Mouse (Mus musculus) hindbrain, embryonic 11.5 days (tissue): Measurements from ENCODE around the gene Lhx4. TPM values are rescaled to one million over a fixed set of nuclear protein-coding genes. Genes with fewer than 3 reads are reported as not detected.

ENCODE experiments used
- ATAC-seq: fragments of 200-750 bp; cut with Nextera tagmentation; 2 replicates; pipeline ENCODE4 v1.8.0; 2017; ENCODE audit warnings: mild to moderate bottlenecking, moderate TSS enrichment, moderate library complexity; ENCODE audit not compliant: low FRiP score
- DNase-seq: peaks from one replicate; pipeline ENCODE4 v3.0.0-alpha.2; 2015; ENCODE audit warnings: low spot score
- H3K27ac ChIP-seq: fragments of 300-500 bp; sonication (generic); 2 replicates; pipeline ENCODE4 v1.5.1; 2014; ENCODE audit warnings: mild to moderate bottlenecking, low read depth, low read length
- H3K27me3 ChIP-seq: fragments of 300-500 bp; sonication (generic); 2 replicates; pipeline ENCODE4 v1.6.1; 2014; ENCODE audit warnings: mild to moderate bottlenecking, low read length, moderate library complexity, mixed read lengths; ENCODE audit not compliant: control insufficient read depth, insufficient read depth
- H3K36me3 ChIP-seq: fragments of 300-500 bp; sonication (generic); 2 replicates; pipeline ENCODE4 v1.6.1; 2014; ENCODE audit warnings: mild to moderate bottlenecking, low read length, moderate library complexity, mixed read lengths; ENCODE audit not compliant: control insufficient read depth, insufficient read depth
- H3K4me1 ChIP-seq: fragments of 300-500 bp; sonication (generic); replicated peaks from 2 replicates; pipeline ENCODE4 v1.6.1; 2014; ENCODE audit warnings: low read length, mixed read lengths; ENCODE audit not compliant: control insufficient read depth, insufficient read depth
- H3K4me2 ChIP-seq: fragments of 300-500 bp; sonication (generic); replicated peaks from 2 replicates; pipeline ENCODE4 v1.6.1; 2014; ENCODE audit warnings: mild to moderate bottlenecking, low read depth, low read length
- H3K4me3 ChIP-seq: fragments of 300-500 bp; sonication (generic); 2 replicates; pipeline ENCODE4 v1.5.1; 2014; ENCODE audit warnings: low read depth, low read length
- H3K9ac ChIP-seq: fragments of 300-500 bp; sonication (generic); 2 replicates; pipeline ENCODE4 v1.6.1; 2014; ENCODE audit warnings: low read depth, low read length
- H3K9me3 ChIP-seq: fragments of 300-500 bp; sonication (generic); 2 replicates; pipeline ENCODE4 v1.6.1; 2016; ENCODE audit warnings: low read length; ENCODE audit not compliant: control insufficient read depth
- WGBS: fragments of 180-500 bp; shearing (Covaris S2); extraction: QIAGEN DNeasy Blood & Tissue Kit; methylation state at CpG from one replicate; pipeline ENCODE4 v1.1.7; 2014; 5-methylcytosine and 5-hydroxymethylcytosine counted together
- polyA plus RNA-seq: library from polyadenylated mRNA; unstranded; fragments of >200 nt; fragmentation: Nextera tagmentation; extraction: Ambion mirVana; gene quantifications from 2 replicates; pipeline ENCODE4 v1.2.1, GENCODE M21; 2014

The Lhx4 gene
- polyA plus RNA-seq, 1 experiment from 2014 or later, result 7.9 TPM

DNA sequence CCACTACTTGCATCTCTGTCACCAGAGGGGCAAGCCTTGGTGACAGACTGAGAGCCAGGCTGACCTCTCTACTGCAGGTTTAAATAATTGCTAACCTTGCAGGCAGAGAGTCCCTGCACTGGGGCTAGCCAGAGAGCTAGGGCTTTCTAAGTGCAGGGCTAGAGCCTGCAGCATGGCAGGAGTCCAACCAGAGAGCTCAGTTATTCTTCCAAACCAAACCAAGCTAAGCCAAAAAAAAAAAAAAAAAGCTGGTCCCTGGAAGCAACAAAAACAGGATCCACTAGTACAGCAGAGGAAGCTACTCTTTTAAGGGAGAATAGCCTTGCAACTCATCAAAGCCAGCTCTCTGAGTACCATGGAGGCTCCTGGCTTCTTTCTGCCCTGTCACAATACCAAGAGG, 50.6 kb downstream of the Lhx4 start:
- H3K4me3 ChIP-seq, result no peak overlapping the region
- no peaks in the 10 kb centered on the region for H3K4me1 ChIP-seq
- no peak overlapping the region for H3K27ac ChIP-seq
- no peak for DNase-seq
- no peak for ATAC-seq
- no peaks in the 10 kb centered on the region for H3K27me3 ChIP-seq
- H3K4me2 ChIP-seq, result no peak overlapping the region
- no peak overlapping the region for H3K9ac ChIP-seq
- no peaks in the 10 kb centered on the region for H3K36me3 ChIP-seq
- H3K9me3 ChIP-seq, result no peaks in the 10 kb centered on the region

DNA sequence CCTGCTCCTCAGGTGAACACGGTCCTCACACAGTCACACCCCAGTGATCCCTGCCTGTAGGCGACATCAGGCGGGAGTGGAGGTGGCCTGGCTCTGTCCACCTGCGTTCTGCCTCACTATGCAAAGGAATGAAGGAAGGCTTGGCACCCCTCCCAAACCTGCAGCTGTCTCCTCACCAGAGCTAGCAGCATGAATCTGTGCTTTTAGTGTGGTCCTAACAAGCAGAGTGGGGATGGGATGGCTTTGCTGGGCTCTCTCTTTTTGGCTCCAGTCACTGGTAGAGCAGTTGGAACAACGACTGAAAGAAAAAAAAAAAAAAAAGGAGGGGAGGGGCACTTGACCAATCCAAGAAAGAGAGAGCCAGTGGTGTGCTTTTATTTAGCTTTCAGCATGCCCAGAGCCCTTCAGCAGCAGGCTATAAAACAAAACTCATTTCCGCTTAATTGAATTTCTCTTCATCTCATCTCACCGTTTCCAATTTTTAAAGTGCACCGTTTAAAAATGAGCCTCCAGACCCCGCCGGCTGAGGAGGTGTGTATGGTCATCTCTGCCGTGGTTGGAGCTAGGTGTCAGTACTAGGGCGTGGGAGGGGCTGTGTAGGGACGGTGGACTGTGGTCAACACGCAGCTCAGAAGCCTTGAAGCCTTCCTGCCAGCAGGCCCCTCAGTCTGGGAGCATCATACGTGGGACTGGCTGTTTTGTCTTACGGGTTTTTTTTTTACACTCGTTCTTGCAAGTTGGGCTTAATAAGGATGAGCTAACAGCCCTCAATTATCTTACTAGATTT, 52.9 kb downstream of the Lhx4 start:
- Histone ChIP-seq H3K4me2 (no peak overlapping the region), H3K9me3 (no peaks in the 10 kb centered on the region), H3K4me3 (no peak overlapping the region), H3K4me1 (no peaks in the 10 kb centered on the region), H3K27ac (no peak overlapping the region), H3K36me3 (no peaks in the 10 kb centered on the region), H3K9ac (no peak overlapping the region), H3K27me3 (no peaks in the 10 kb centered on the region)
- DNase-seq (no peak), ATAC-seq (no peak)
- WGBS, result 70% methylated on average over 17 of the region's 17 CpGs

DNA sequence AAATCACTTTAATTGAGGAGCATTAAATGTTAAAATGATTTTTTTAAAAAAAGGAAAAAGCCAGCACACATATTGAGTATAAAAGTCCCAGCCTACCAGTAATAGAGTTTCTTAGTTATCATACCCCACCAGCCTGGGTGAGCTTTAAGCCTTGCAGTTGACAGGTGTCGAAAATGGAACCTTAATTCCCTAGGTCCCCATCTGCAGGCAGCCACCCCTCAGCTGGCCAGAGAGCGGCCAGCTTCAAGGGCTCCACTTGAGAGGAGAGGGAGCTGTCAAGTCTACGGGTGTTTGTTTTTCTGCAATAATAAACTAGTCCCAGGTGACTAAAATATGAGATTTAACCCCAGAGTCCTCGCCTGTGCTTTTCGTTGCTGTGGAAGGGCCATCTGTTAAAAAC, 58.0 kb downstream of the Lhx4 start:
- H3K36me3 ChIP-seq, result no peaks in the 10 kb centered on the region
- H3K4me1 ChIP-seq, result no peaks in the 10 kb centered on the region
- H3K27ac ChIP-seq, result no peak overlapping the region
- 57% methylated on average over 5 of the region's 5 CpGs for WGBS
- DNase-seq (no peak), ATAC-seq (no peak)
- no peak overlapping the region for H3K4me3 ChIP-seq
- H3K27me3 ChIP-seq, result no peaks in the 10 kb centered on the region
- no peaks in the 10 kb centered on the region for H3K9me3 ChIP-seq
- H3K4me2 ChIP-seq, result no peak overlapping the region
- no peak overlapping the region for H3K9ac ChIP-seq

DNA sequence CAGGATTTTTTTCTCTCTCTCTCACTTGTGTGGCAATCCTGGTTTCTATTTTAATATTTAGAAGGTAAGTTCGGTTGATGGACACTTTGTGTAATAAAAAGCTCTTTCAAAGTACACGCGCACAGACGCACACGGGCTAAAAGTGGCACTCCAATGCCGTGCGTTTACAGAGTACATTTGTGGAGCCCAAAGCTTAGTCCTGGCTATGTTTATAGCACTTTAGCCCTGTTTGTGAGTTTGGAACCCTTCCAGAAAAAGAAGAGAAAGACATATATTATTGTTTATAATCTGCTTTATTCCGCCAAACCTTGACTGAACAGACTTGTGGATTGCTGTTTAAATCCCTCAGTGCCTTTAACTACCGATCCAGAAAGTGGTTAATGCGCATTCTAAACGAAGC, 58.5 kb downstream of the Lhx4 start:
- Histone ChIP-seq H3K4me3 (no peak overlapping the region), H3K36me3 (no peaks in the 10 kb centered on the region), H3K9me3 (no peaks in the 10 kb centered on the region), H3K4me1 (no peaks in the 10 kb centered on the region), H3K27ac (no peak overlapping the region), H3K27me3 (no peaks in the 10 kb centered on the region), H3K9ac (no peak overlapping the region), H3K4me2 (no peak overlapping the region)
- WGBS, result 87% methylated on average over 11 of the region's 11 CpGs
- DNase-seq, result no peak
- ATAC-seq, result no peak

DNA sequence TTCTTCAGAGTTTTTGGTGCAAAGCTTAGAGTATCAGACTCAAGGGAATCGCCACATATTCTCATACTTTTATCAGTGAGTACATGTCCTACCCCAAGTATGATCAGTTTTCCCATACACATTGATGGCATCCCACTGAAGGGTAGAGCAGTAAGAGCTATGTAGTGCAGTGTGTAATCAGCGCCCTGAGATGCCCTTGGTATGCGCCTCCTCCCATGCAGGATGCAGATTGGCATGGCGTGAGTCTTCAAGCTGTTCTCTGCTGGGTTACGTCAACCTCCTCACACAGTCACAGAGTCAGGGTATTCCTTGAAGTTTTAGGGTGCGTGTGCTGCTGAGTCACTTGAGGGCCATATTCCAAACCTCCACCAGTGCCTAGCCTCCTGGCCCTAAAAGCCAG, 59.3 kb downstream of the Lhx4 start:
- no peak overlapping the region for H3K27ac ChIP-seq

DNA sequence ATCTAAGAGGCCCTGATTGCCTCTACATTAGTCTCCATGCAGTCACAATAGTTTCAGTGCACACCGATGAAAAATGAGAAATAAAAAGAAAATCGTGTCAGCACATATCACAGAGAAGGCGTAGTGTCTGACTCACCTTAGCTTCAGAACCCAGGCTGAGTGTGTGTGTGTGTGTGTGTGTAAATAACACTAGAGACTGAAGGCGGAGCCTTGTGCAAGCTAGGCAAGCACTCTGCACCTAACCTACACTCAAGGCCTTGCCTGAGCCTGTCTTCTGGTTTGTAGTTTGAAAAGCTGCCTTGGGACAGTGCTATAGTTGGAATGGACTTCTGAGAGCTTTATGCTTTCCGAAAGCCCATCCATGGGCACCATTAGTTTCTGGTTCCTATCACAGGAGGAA, 61.9 kb downstream of the Lhx4 start:
- ATAC-seq, result no peak
- no peak for DNase-seq
- 82% methylated on average over 5 of the region's 5 CpGs for WGBS
- no peak overlapping the region for H3K4me3 ChIP-seq
- no peak overlapping the region for H3K9ac ChIP-seq
- no peaks in the 10 kb centered on the region for H3K4me1 ChIP-seq
- no peaks in the 10 kb centered on the region for H3K36me3 ChIP-seq
- no peaks in the 10 kb centered on the region for H3K27me3 ChIP-seq
- no peak overlapping the region for H3K27ac ChIP-seq
- no peak overlapping the region for H3K4me2 ChIP-seq
- no peaks in the 10 kb centered on the region for H3K9me3 ChIP-seq

More for the DNA sequence above, 59.3 kb downstream of the Lhx4 start:
- Histone ChIP-seq H3K4me1 (no peaks in the 10 kb centered on the region), H3K36me3 (no peaks in the 10 kb centered on the region), H3K9me3 (no peaks in the 10 kb centered on the region), H3K4me3 (no peak overlapping the region), H3K4me2 (no peak overlapping the region), H3K9ac (no peak overlapping the region), H3K27me3 (no peaks in the 10 kb centered on the region)
- 94% methylated on average over 6 of the region's 6 CpGs for WGBS
- DNase-seq, result no peak
- no peak for ATAC-seq

DNA sequence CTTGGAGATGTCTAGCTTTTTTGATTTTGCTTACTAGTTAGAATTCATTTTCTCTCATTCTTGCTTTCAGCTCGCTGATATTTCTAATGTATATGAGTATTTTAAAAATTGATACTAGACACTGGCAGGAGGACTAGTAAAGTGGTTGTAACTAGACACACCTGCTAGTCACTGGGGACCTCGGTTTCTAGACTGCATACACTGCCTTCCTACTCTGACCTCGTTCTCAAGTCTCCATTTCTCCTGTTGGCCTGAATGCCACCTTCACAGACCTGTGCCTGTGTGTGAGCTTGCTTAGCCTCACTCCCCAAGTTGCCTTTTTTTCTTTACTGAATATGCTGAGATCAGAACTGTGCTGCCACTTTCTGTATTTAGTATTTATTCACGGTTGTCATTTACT, 62.3 kb downstream of the Lhx4 start:
- Histone ChIP-seq H3K4me1 (no peaks in the 10 kb centered on the region), H3K27ac (no peak overlapping the region), H3K9me3 (no peaks in the 10 kb centered on the region), H3K9ac (no peak overlapping the region), H3K27me3 (no peaks in the 10 kb centered on the region), H3K4me2 (no peak overlapping the region), H3K4me3 (no peak overlapping the region), H3K36me3 (no peaks in the 10 kb centered on the region)
- 80% methylated on average over 4 of the region's 4 CpGs for WGBS
- ATAC-seq, result no peak
- DNase-seq, result no peak

DNA sequence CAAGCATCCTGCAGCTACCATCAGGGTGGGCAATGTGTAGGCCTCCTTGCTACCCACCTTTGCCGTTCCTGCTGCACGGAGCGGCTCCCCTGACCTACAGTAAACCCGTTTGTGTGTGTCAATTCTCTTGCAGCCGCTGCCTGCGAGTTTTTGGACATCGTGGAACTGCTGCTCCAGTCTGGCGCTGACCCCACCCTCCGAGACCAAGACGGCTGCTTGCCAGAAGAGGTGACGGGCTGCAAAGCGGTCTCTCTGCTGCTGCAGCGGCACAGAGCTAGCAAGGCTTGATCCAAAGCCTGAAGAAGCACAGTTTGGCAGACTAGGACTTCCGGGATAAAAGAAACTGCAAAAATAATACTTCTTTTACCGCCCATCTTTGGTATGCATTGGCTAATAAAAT, 64.7 kb downstream of the Lhx4 start:
- DNase-seq (no peak), ATAC-seq (no peak)
- H3K9ac ChIP-seq, result no peak overlapping the region
- 87% methylated on average over 15 of the region's 15 CpGs for WGBS
- H3K9me3 ChIP-seq, result no peaks in the 10 kb centered on the region
- no peak overlapping the region for H3K4me2 ChIP-seq
- H3K4me1 ChIP-seq, result no peaks in the 10 kb centered on the region; the same call in 1 of the 2 replicates
- H3K27me3 ChIP-seq, result no peaks in the 10 kb centered on the region
- H3K4me3 ChIP-seq, result no peak overlapping the region
- no peak overlapping the region for H3K27ac ChIP-seq
- no peaks in the 10 kb centered on the region for H3K36me3 ChIP-seq

DNA sequence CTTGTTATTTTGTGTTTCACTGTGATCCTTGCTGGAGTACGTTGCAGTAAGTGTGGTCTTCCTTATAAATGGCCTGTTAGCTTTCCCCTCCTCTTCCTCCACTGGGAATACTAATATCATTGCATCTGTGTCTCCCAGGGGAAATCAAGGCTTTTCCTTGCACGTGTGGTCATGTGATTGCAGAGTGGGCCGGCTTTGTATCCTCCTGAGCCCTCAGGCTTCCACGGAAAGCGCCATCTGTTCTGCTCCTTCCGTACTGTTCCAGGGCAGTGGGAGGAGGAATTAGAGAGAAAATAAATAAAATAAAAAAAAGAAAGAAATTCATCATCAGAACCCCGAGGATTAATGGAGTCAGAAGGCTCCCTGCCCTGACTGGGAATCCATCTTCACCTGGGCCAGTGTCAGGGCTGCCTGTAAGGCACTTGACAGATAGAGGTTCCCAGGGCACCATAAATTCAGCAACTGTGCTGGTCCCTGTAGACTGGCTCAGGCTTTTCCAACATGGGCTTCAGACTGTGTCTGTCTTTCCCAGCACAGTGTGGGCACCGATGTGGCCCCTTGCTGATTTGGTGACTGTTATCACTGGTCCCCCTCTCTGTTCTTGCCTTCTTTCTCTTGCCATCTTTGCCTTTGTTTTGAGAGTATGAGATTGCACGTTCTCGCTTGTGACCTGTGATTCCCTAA, 70.2 kb downstream of the Lhx4 start:
- ATAC-seq (peak; percentile 93), DNase-seq (peak; percentile 64)
- H3K36me3 ChIP-seq, result no peaks in the 10 kb centered on the region
- no peaks in the 10 kb centered on the region for H3K9me3 ChIP-seq
- H3K27me3 ChIP-seq, result no peaks in the 10 kb centered on the region
- H3K4me3 ChIP-seq, result no peak overlapping the region
- no peak overlapping the region for H3K4me2 ChIP-seq
- no peaks in the 10 kb centered on the region; the same call in 1 of the 2 replicates for H3K4me1 ChIP-seq
- H3K9ac ChIP-seq, result no peak overlapping the region
- peak overlapping the region; percentile 70 for H3K27ac ChIP-seq
- 63% methylated on average over 10 of the region's 10 CpGs for WGBS
